Mouse (Mus musculus) urinary bladder, adult 18-20 months (tissue): ENCODE results near the gene Gcfc2.

Experiments
- DNase-seq, 2 experiments: peaks; one replicate each; pipeline ENCODE4 v3.0.0; 2022; ENCODE audit warnings: low spot score in 2 of 2, mixed read lengths in 2 of 2

The Gcfc2 gene

GRCm38 (mm10) chr6:81923523-81924142 lies at the start of gene Gcfc2:
Gene Gcfc2, plus strand, starts transcription at chr6:81923669.
- peak; percentile 90 to 98 for DNase-seq

- DNase-seq: no peak
These were observed 27.7 kb upstream of the Gcfc2 start for GRCm38 (mm10) chr6:81895678-81896230.

- no peak for DNase-seq
These were observed 13.1 kb upstream of the Gcfc2 start for GRCm38 (mm10) chr6:81910302-81910855.

GRCm38 (mm10) chr6:81911244-81911643 lies 12.2 kb upstream of the Gcfc2 start:
- DNase-seq: no peak

GRCm38 (mm10) chr6:81911713-81912112 lies 11.8 kb upstream of the Gcfc2 start:
- no peak for DNase-seq

GRCm38 (mm10) chr6:81912177-81912576 lies 11.3 kb upstream of the Gcfc2 start:
- DNase-seq: no peak

- DNase-seq: no peak
These were observed 835 bp downstream of the Gcfc2 start for GRCm38 (mm10) chr6:81924304-81924703.

GRCm38 (mm10) chr6:81929402-81929801 lies 5.9 kb downstream of the Gcfc2 start:
- DNase-seq: no peak

GRCm38 (mm10) chr6:81933281-81933680 lies 9.8 kb downstream of the Gcfc2 start:
- no peak for DNase-seq

GRCm38 (mm10) chr6:81941718-81942117 lies 18.2 kb downstream of the Gcfc2 start:
- DNase-seq: no peak

- DNase-seq: no peak
These were observed 19.8 kb downstream of the Gcfc2 start for GRCm38 (mm10) chr6:81943281-81943680.

GRCm38 (mm10) chr6:81944432-81944831 lies 21.0 kb downstream of the Gcfc2 start:
- DNase-seq: no peak

GRCm38 (mm10) chr6:81946906-81947305 lies 23.4 kb downstream of the Gcfc2 start:
- DNase-seq: no peak

- no peak for DNase-seq
These were observed 31.7 kb downstream of the Gcfc2 start for GRCm38 (mm10) chr6:81955133-81955532.

GRCm38 (mm10) chr6:81956399-81956798 lies 32.9 kb downstream of the Gcfc2 start:
- DNase-seq: no peak

GRCm38 (mm10) chr6:81957992-81958391 lies 34.5 kb downstream of the Gcfc2 start:
- no peak for DNase-seq

GRCm38 (mm10) chr6:81959866-81960265 lies 36.4 kb downstream of the Gcfc2 start:
- no peak for DNase-seq

- no peak for DNase-seq
These were observed 36.8 kb downstream of the Gcfc2 start for GRCm38 (mm10) chr6:81960284-81960683.

GRCm38 (mm10) chr6:81965296-81966067 lies 42.0 kb downstream of the Gcfc2 start, which contains the start of gene Mrpl19:
Gene Mrpl19, minus strand, starts transcription at chr6:81965958.
- peak; percentile 87 to 98 for DNase-seq

- DNase-seq: no peak
These were observed 42.6 kb downstream of the Gcfc2 start for GRCm38 (mm10) chr6:81966068-81966544.

- no peak for DNase-seq
These were observed 47.7 kb downstream of the Gcfc2 start for GRCm38 (mm10) chr6:81971196-81971595.

GRCm38 (mm10) chr6:81972595-81972994 lies 49.1 kb downstream of the Gcfc2 start:
- DNase-seq: no peak
